Mouse (Mus musculus) WW6 (cell line): ENCODE results near the gene Vmn1r46.
"Not testable (repeated sequence)": the region's sequence is repeated elsewhere in the genome, so short reads cannot be mapped to it uniquely, and the experiment has no call there.

Experiments
- DNase-seq: peaks from one replicate; pipeline ENCODE4 v3.0.0-alpha.2; 2013; ENCODE audit warnings: low read depth, low spot score

The Vmn1r46 gene

DNA sequence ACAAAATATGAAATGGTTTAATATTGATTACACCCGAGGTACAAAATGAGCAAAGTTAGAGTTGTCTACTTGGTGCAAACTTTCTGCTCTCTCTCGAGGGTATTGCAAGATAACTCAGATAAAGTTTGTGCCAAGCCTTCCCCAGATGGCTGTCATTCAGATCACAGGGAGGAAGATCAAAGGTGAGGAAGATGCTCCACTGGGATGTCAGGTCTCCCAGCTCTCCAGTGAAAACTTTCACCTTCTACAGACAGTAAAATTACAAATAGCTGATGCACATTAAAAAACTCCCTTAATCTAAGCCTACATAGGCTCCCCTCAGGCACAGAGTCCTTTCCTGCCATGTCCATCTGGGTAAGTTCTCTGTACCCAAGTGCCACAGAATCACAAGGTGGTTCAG lies at the start of gene Vmn1r46:
Gene Vmn1r46, plus strand, starts transcription at position 301 of the 400 bp plus-strand sequence.
- DNase-seq = no peak

DNA sequence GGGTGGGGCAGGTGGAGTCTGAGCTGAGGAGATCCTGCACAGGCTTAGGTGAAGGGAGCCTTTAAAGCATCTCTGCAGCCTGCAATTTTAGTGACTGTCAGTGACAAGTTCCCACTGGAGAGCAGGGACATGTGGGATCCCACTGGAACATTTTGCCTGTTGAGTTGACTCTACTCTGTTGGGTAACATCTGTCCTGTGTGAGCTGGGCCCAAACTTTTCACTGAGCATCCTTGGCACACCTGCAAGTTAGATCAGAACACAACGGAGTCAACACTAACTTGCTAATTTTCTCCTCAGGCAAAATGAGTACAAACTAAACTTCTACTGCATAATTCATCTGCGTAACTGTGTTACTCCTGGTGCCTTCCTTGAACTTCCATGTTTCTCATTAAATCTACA lies 28.6 kb upstream of the Vmn1r46 start, which contains the start of gene Vmn1r45:
Gene Vmn1r45, minus strand, starts transcription at position 101 of the 400 bp plus-strand sequence.
- DNase-seq = not testable (repeated sequence)

DNA sequence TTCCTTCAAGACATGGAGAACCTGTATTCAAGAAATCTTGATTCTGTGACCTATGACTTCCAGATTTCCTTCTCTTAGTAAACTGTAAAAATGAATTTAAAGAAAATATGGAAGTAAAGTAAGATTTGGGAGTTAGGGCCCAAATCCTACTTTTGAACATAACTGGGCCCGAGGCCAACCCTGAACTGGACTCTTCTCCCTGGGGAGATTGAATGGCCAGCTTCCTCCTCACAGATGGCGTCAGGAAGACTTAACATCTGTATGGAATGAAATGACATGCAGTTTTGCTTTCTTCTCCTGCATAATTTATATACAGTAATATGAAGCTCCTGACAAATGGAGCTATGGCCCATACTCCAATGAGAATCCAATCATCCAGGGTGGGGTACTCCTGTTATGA lies 28.2 kb upstream of the Vmn1r46 start:
- DNase-seq = no peak

DNA sequence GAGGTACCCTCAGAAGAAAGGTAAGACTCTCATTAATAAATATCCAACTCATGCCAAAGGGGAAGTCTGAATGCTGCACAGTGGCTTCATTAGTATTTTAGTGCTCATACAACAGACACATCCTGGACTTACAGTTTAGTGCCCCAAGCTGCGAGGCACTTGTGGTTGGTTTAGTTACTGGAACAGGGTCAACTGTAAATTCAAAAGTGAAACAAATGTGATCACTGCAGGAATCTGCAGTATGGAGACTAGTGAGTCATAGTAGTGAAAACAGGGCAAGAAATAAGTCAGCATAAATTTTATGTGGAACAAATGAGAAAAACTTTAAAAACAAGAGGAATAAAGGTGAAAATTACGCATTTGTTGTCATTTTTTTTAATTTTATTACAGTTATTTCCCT lies 15.6 kb upstream of the Vmn1r46 start:
- DNase-seq = no peak

DNA sequence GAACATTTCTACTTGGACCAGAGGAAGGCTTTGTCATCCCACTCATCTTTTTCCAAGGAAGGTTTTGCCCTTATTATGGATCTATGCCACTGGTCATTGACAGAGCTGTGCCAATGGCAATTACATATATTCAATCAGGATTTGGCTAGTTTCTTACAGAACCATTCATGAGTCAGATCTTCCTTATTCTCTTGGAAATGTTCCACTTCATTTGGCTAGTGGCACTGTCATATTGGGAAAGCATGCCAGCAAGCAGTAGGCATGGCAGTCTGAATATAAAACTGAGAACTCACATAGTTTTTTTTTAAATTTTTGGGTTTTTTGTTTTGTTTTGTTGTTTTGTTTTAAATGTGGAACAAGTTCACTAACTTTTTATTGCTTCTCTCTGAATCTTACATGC lies 2.8 kb upstream of the Vmn1r46 start:
- no peak for DNase-seq

DNA sequence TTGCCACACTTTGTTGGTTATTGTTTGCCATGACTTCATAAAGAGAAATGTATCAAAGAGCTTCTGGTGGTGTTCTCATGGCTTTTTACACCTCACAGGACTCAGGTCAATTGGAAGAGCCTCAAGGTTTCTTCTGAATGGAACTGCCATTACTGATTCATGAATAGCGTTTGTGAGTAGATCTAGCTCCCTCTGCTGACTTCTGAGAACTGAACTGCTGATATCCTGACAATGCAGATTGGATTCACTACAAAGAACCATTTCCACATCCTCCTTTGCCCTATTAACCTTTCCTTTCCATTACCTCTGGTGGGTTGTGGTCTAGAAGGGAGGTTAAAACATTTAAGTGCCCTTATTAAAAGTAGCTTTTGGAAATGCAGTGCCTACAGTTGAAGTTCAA lies 16.9 kb downstream of the Vmn1r46 start:
- DNase-seq = no peak

DNA sequence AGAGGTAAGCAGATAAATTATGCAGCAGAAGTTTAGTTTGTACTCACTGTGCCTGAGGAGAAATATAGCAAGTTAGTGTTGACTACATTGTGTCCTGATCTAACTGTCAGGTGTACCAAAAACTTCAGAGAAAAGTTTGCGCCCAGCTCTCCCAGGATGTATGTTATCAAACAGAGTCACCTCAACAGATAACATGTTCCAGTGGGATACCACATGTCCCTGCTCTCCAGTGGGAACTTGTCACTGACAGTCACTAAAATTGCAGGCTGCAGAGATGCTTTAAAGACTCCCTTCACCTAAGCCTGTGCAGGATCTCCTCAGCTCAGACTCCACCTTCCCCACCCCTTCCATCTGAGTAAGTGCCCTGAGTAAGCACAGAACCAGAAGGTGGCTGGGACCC lies 46.7 kb downstream of the Vmn1r46 start, which contains the start of gene Vmn1r47:
Gene Vmn1r47, plus strand, starts transcription at position 301 of the 400 bp plus-strand sequence.
- DNase-seq = not testable (repeated sequence)
